Mouse (Mus musculus) heart, adult 8-10 months (tissue): ENCODE measurements at regions not wholly inside any gene's neighbourhood (a gene's known extent, or its start where the extent isn't known, plus 50 kb on each side); places are given as distances from the start of the nearest gene placed in this dataset.

Source experiments
- DNase-seq: peaks from one replicate; pipeline ENCODE4 v3.0.0; 2022; ENCODE audit warnings: low spot score

GRCm38 (mm10) chr13:59962676-59963664, 140.0 kb upstream of the Tut7 start:
- DNase-seq: no peak

- DNase-seq: no peak
Observed at GRCm38 (mm10) chr13:59956441-59956840, 133.5 kb upstream of the Tut7 start.

- DNase-seq: no peak
Observed at GRCm38 (mm10) chr13:59952809-59953208, 129.9 kb upstream of the Tut7 start.

GRCm38 (mm10) chr13:59952116-59952515, 129.2 kb upstream of the Tut7 start:
- DNase-seq: no peak

- no peak for DNase-seq
Observed at GRCm38 (mm10) chr13:59950281-59950680, 127.3 kb upstream of the Tut7 start.

GRCm38 (mm10) chr13:59949471-59949870, 126.5 kb upstream of the Tut7 start:
- no peak for DNase-seq

- DNase-seq: peak; percentile 23
Observed at GRCm38 (mm10) chr13:59948496-59949138, 125.7 kb upstream of the Tut7 start.

- DNase-seq: no peak
Observed at GRCm38 (mm10) chr13:59947461-59947860, 124.5 kb upstream of the Tut7 start.

GRCm38 (mm10) chr13:59946509-59946908, 123.6 kb upstream of the Tut7 start:
- no peak for DNase-seq

- no peak for DNase-seq
Observed at GRCm38 (mm10) chr13:59945631-59946030, 122.7 kb upstream of the Tut7 start.

- no peak for DNase-seq
Observed at GRCm38 (mm10) chr13:59943602-59944140, 120.7 kb upstream of the Tut7 start.

GRCm38 (mm10) chr13:59943020-59943419, 120.1 kb upstream of the Tut7 start:
- DNase-seq: no peak

GRCm38 (mm10) chr13:59941519-59941918, 118.6 kb upstream of the Tut7 start:
- DNase-seq: no peak

GRCm38 (mm10) chr13:59940414-59941205, 117.7 kb upstream of the Tut7 start:
- no peak for DNase-seq

GRCm38 (mm10) chr13:59939886-59940285, 116.9 kb upstream of the Tut7 start:
- DNase-seq: no peak

- DNase-seq: no peak
Observed at GRCm38 (mm10) chr13:59937147-59937546, 114.2 kb upstream of the Tut7 start.

GRCm38 (mm10) chr13:59934556-59934955, 111.6 kb upstream of the Tut7 start:
- no peak for DNase-seq

- no peak for DNase-seq
Observed at GRCm38 (mm10) chr13:59934093-59934492, 111.1 kb upstream of the Tut7 start.

- no peak for DNase-seq
Observed at GRCm38 (mm10) chr13:59927379-59928111, 104.6 kb upstream of the Tut7 start.

- no peak for DNase-seq
Observed at GRCm38 (mm10) chr13:59925845-59926481, 103.0 kb upstream of the Tut7 start.

GRCm38 (mm10) chr13:59917185-59917584, 94.2 kb upstream of the Tut7 start:
- no peak for DNase-seq
